Mouse (Mus musculus) left cerebral cortex, adult 8-10 months (tissue): ENCODE results near the gene Rbms1. TPM values are rescaled to one million over a fixed set of nuclear protein-coding genes. Genes with fewer than 3 reads are reported as not detected.
A peak's percentile ranks its signal among the peaks of the same experiment; 100 is the strongest.

Experiments used
- DNase-seq, 2 experiments: peaks; one replicate each; pipeline ENCODE4 v3.0.0; 2022; ENCODE audit warnings: low spot score in 2 of 2
- total RNA-seq, 4 experiments: library from RNA; stranded (reverse); gene quantifications; 2 replicates each; pipeline ENCODE4 v1.2.4; 2022

The Rbms1 gene
- 10 to 100 TPM; 20.8 to 25.4 (median 23.8) TPM for total RNA-seq

- peak; percentile 36 to 61 for DNase-seq
Observed at GRCm38 (mm10) chr2:60962671-60963421, at the start of gene Rbms1. Gene Rbms1, minus strand, starts transcription at chr2:60963192.

DNA sequence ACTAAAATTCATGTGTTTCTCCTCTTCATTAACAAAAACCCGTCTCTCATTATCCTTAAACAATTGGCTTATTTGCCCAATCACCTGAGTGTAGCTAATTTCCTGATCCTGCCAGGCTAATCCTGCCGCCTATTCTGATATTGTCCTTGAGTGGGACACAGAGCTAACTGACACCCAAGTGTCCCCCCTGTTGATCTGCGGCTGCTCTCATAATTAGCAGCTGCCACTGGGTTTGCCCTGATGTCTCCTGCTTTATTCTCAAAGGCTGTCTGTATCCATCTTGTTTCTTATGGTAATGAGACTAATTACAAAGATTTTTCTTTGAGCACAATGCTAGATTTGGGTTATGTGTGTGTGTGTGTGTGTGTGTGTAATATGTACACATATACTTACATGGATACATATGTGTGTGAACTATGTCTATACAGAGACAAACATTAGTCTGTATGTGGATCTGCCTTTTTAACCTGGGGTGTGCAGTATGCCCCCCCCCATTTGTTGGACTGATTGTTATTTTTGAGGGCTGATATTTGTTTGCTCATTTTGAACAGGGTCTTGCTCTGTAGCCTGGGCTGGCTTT lies 49.3 kb upstream of the Rbms1 start:
- DNase-seq = no peak

DNA sequence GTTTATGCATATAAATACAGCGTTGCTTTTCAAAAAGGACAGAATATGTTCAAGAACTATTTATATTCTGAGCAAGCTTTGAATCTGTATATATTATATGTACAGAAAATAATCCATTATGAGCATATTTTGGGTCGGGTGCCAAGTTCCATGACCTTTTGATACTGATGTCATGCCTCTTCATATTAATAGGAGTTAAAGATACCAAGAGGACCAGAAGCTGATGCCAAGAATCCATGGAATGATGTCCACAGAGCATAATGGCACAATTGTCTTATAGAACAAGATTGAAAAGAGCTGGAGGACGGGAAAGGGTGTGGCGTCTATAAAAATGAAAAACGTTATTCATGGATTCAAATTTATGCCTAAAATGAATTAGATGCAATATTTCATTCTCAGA lies 23.3 kb upstream of the Rbms1 start:
- DNase-seq = no peak

DNA sequence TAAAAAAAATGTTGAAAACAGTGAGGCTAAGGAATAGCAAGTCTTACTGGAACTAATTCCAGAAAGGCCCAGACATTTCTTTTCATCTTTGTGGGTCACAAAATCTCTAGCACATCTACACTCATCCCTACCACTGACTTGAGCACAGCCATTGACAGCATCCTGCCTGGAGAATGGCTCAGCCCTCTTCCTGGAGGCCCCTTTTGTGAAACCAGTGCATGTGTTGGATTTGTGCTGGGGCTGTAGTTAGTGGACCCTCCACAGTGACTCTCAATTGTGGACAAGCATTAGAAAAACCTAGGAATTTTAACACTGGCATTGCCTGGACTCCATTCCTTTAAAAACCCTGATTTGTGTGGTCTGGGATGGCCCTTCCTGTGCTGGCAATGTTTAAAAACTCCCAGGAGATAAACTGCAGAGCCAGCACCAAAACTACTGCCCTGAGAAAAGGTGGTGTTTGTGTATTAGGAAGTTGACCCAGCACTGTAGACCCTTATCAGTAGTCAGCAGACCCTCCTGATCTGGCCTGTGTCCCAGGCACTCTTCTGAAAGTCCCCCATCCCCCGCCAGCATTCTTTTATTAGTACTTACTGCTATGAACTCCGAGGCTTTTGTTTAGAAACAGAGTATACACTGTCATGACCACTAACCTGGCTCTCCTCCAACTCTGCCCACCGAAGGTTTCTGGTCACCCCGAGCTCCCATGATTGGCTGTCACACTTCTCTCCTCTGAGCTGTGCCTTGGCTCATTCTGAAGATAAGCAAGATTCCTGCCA lies 15.7 kb upstream of the Rbms1 start:
- no peak for DNase-seq

GRCm38 (mm10) chr2:60972189-60972814 lies 9.3 kb upstream of the Rbms1 start:
- no peak for DNase-seq

GRCm38 (mm10) chr2:60963616-60964015 lies 624 bp upstream of the Rbms1 start:
- no peak for DNase-seq

DNA sequence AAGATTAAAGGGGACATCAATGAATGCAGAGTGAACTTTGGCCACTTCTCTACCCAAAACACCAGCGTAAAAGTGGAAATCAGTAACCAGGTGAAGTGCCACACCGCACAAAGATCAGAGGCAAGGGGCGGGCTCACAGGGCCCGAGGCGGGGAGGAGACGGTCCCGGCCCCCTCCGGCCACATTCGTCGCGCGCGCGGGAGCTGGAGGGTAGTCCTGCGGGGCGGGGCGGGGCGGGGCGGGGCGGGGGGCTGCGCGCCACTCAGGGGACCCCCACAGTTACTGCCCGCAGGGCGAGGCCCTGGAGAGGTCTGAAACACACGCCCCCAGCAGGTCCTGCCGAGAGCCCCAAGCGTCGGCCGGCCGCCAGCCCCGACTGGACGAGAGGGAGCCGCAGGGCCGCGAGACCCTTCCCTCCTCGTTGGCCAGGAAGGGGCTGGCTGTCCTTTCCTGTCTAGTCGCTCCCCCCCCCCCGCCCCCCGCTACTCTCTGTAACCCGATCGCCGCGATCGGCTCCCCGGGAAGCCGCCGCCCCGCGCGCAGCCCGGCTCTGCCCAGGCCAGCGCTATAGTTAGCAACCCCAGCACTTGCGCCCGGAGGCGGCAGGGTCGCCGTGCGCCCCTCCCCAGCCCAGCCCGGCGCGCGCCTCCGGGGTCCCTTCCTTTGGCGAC lies 856 bp downstream of the Rbms1 start:
- DNase-seq = no peak

DNA sequence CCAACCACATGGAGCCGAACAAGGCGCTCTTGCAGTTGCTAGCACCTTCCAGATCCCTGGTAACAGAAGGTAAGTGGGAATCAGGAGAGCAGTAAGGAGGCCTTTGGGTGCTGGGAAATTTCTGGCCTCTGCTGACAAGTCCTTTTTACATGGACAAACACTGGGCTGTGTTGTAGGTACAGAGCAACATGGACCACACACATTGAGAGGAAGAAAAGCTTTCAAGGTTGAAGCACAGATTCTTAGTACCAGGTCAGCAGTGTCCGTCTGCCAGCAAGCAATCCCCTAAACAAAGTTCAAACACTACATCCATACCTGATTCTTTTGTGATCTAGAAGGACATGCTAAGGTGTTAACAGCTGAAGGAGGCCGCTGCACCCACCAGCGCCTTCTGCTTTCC lies 1.7 kb downstream of the Rbms1 start:
- DNase-seq = no peak

DNA sequence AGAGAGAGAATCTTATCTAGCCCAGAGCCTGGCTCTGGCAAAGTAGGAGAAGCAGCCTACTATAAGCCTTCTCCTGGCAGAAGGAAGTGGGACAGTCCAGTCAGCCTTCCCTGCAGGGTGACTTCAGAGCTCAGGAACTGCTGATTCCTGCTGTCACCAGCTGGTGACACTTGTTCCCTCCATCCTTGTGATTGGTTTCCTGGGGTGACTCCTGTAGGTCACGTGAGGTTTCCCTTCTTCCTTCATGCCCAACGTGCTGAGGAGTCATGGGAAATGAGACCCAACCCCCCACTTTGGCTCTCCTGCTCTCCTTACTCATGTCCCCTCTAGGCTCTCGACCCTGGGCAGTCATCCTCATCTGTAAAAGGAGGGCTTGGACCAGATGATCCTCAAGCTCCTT lies 14.8 kb downstream of the Rbms1 start:
- DNase-seq = no peak

DNA sequence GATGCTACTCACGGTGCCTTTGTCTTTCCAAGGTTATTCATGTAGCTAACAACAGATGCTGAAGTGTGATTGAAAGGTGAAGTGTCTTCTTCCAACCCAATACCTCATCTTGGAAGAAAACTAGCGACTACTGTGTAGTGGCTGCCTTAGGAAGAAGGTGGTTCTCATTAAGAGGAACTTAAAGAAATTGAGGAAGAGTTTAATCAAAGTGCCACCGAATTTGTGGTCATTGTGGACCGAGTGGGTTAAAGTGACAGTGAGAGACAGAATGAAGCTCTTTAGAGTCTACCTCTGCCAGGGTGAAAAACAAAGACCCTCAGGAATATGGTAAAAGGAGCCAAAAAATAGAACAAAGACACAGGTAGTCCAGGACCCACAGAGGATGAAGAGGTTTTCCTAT lies 15.2 kb downstream of the Rbms1 start:
- no peak for DNase-seq

DNA sequence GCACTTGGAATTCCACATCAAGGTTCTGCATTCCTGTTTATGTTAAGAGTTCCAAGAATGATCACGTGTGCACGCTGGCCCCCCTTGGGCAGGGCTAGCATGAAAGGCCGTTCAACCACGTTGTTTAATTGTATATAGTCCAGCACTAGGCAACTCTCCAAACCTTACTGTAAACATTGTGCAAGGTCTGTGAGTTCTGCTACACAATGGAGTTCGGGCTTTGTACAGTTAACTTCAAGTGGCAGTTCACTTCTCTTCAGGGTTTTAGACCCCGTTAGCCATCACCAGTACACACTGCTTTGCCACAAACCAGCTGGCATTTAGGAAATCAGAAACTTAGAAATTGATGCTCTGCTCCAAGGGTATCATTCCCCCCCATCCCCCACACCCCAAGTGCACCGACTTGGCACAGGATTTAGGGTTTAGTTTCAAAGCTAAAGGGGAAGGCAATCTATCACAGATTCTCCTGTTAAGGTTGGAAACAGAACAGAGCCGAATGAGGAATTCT lies 22.5 kb downstream of the Rbms1 start:
- no peak for DNase-seq

DNA sequence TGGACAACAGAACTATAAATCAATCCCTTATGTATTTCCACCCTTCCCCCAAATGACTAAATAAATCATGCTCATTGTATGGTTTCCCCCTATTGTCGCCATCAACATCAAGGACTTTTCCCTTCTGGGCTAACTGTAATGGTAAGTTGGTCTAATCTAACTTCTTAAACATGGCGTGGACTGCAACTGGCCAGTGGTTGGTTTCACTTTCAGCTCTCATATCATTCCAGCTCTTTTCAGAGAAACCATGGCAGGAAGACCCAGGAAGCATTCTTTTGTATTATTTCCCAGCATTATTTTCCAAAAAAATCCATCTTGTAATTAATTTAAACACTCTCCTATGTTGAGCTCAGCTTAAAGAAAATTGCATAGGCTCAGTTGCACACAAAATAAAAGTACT lies 23.0 kb downstream of the Rbms1 start:
- DNase-seq = no peak

DNA sequence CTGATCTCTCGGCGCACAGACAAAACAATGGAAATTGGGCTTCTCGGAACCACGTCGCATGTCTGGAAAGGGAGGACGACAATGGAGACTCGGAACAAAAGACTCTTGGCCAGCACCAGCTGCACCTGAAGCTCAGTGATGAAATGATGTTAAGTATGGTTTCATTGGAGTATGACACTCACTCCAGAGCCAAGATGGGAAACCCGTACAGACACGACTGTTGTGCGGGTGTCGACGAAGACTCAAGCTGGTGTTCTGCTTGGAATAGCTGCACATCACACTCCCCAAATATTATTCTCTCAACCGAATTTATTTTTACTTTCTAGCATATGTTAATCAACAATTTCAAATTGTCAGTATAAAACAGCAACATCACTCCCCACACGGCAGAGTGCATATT lies 26.1 kb downstream of the Rbms1 start:
- no peak for DNase-seq

DNA sequence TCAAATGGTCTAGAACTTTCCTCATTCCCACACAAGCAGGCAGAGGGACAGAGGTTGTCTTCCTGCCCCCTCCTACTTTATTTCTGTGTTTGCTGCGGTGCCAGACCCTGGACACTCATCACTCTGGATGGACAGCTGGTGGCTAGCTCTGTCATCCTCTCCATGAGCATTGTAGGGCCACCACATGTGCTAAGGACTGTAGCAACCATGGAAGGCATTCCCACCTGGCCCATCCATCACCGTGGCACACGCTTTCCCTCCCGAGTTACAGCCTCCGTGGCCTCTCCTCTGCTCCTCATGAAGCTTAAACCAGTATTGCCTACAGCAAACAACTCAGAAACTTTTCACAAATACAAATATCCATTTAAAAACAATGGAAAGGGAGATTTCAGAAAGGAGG lies 34.0 kb downstream of the Rbms1 start:
- no peak for DNase-seq

DNA sequence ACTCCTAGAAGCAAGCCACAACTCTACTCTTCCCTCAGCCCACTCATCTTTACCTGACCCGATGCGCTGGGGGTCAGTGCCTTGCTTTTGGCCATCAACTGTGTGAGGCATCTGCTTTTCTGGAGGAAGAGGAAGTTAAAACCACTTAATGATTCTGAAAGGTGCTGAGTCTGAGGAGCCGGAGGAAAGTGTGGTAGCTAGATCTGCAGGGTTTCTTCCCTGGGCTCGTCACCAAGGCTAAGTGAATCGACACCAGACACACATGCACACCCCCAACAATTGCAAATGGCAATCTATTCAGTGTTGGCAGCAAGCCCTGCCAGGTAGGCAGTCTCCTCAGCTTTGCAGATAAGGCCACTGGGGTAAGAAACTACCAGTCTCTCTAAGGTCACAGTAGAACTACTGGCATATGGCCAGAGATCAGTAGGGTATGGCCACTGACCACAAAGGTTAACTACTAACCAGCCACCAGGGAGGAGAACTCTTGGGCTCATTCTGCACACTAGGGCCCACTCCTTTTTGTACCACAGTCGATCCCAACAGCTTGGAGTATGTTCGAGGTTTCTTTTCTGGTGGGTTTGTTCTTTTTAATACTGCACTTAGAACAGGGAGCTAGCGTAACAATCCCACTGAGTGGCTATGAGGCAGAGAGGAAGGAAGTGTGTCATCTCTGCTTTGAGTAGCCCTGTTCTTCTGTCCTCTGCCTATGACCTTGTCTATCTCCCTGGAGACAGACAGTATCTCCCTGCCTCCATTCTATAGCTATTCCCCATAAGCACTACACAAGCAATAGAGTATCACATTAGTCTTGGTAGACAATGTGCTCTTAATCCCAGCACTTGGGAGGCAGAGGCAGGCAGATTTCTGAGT lies 34.9 kb downstream of the Rbms1 start:
- no peak for DNase-seq

GRCm38 (mm10) chr2:60925063-60925462 lies 37.9 kb downstream of the Rbms1 start:
- DNase-seq = no peak

- no peak for DNase-seq
Observed at GRCm38 (mm10) chr2:60923756-60924544, 39.0 kb downstream of the Rbms1 start.

GRCm38 (mm10) chr2:60923111-60923510 lies 39.9 kb downstream of the Rbms1 start:
- DNase-seq = no peak

DNA sequence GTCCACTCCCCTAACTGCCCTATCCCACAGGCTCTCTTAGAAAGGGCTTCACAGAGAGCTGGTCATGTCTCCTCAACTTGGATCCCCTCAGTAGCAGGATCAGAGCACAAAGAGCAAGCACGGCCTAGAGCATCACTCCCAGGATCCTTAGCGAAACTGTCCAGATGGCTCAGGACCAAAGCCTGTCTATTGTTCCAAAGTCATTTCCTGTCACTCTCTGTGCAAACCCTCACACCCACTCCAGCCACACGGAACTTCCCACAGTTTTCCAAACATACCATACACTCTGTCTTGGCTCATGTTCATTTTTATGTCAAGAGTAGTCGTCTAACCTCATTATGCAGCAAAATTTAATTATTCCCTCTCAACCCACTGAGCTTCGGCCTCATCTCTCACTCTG lies 40.6 kb downstream of the Rbms1 start:
- no peak for DNase-seq

- DNase-seq = no peak
Observed at GRCm38 (mm10) chr2:60920076-60920475, 42.9 kb downstream of the Rbms1 start.
